Mouse (Mus musculus) adrenal gland, adult 2 months (tissue): ENCODE measurements around the gene Abcb10. TPM values are rescaled to one million over a fixed set of nuclear protein-coding genes. Genes with fewer than 3 reads are reported as not detected.
"Not testable (repeated sequence)": the region's sequence is repeated elsewhere in the genome, so short reads cannot be mapped to it uniquely, and the experiment has no call there.

Source experiments
- DNase-seq: peaks from one replicate; pipeline ENCODE4 v3.0.0; 2021
- long read RNA-seq: library from polyadenylated mRNA; stranded (forward); transcript quantifications from one replicate; pipeline ENCODE4 v2.0.0, GENCODE M21; 2021
- polyA plus RNA-seq: library from polyadenylated mRNA; depleted of rRNA; stranded (reverse); fragments of >200 nt; gene quantifications from 2 replicates; pipeline ENCODE4 v1.2.3, GENCODE M21; 2012; rRNA removed
- total RNA-seq, 2 experiments: library from RNA; stranded (reverse); gene quantifications; 2 replicates each; pipeline ENCODE4 v1.2.3; 2021

Abcb10 gene
- total RNA-seq (10 to 100 TPM in 1 of 2 experiments, 1 to 10 TPM in 1; 9.3 to 15.7 TPM), polyA plus RNA-seq (14.7 and 16.7 TPM in 2 replicates)
- long read RNA-seq, full-length matches to known transcripts = 13 of 17 reads
- long read RNA-seq, partial matches to known transcripts = 1 of 17 reads
- long read RNA-seq, other reads (novel, unspliced or antisense) = 3 of 17 reads

GRCm38 (mm10) chr8:123982826-123983400 is at the start of gene Abcb10:
TSS of gene Abcb10 (minus strand) at chr8:123983122.
- peak; percentile 98 for DNase-seq

GRCm38 (mm10) chr8:124027831-124028230 is 44.9 kb upstream of the Abcb10 start:
- DNase-seq = no peak

GRCm38 (mm10) chr8:124026265-124026664 is 43.3 kb upstream of the Abcb10 start:
- DNase-seq = not testable (repeated sequence)

- peak; percentile 98 for DNase-seq
Observed at GRCm38 (mm10) chr8:124021237-124022227, 38.6 kb upstream of the Abcb10 start, which contains the start of the genes Taf5l and Urb2. TSS of gene Taf5l (minus strand) at chr8:124021397. TSS of gene Urb2 (plus strand) at chr8:124021508.

- no peak for DNase-seq
Observed at GRCm38 (mm10) chr8:124020439-124021236, 37.7 kb upstream of the Abcb10 start.

GRCm38 (mm10) chr8:124019782-124020181 is 36.9 kb upstream of the Abcb10 start:
- DNase-seq = peak; percentile 42

GRCm38 (mm10) chr8:124014751-124015150 is 31.8 kb upstream of the Abcb10 start:
- no peak for DNase-seq

GRCm38 (mm10) chr8:124014299-124014698 is 31.4 kb upstream of the Abcb10 start:
- DNase-seq = not testable (repeated sequence)

GRCm38 (mm10) chr8:124011989-124012586 is 29.2 kb upstream of the Abcb10 start:
- DNase-seq = no peak

- DNase-seq = no peak
Observed at GRCm38 (mm10) chr8:124011580-124011979, 28.7 kb upstream of the Abcb10 start.

- DNase-seq = no peak
Observed at GRCm38 (mm10) chr8:124007829-124008228, 24.9 kb upstream of the Abcb10 start.

GRCm38 (mm10) chr8:124002546-124003108 is 19.7 kb upstream of the Abcb10 start:
- DNase-seq = no peak

- peak; percentile 78 for DNase-seq
Observed at GRCm38 (mm10) chr8:123999568-123999967, 16.6 kb upstream of the Abcb10 start.

- no peak for DNase-seq
Observed at GRCm38 (mm10) chr8:123993997-123994396, 11.1 kb upstream of the Abcb10 start.

- no peak for DNase-seq
Observed at GRCm38 (mm10) chr8:123993597-123993996, 10.7 kb upstream of the Abcb10 start.

- DNase-seq = no peak
Observed at GRCm38 (mm10) chr8:123992587-123992986, 9.7 kb upstream of the Abcb10 start.

GRCm38 (mm10) chr8:123990277-123991049 is 7.5 kb upstream of the Abcb10 start:
- no peak for DNase-seq

GRCm38 (mm10) chr8:123989128-123989527 is 6.2 kb upstream of the Abcb10 start:
- no peak for DNase-seq

- no peak for DNase-seq
Observed at GRCm38 (mm10) chr8:123988605-123989038, 5.7 kb upstream of the Abcb10 start.

- DNase-seq = no peak
Observed at GRCm38 (mm10) chr8:123982291-123982793, 580 bp downstream of the Abcb10 start.
